Mouse (Mus musculus): ENCODE measurements around the gene Tigd3.

Gene Tigd3

DNA sequence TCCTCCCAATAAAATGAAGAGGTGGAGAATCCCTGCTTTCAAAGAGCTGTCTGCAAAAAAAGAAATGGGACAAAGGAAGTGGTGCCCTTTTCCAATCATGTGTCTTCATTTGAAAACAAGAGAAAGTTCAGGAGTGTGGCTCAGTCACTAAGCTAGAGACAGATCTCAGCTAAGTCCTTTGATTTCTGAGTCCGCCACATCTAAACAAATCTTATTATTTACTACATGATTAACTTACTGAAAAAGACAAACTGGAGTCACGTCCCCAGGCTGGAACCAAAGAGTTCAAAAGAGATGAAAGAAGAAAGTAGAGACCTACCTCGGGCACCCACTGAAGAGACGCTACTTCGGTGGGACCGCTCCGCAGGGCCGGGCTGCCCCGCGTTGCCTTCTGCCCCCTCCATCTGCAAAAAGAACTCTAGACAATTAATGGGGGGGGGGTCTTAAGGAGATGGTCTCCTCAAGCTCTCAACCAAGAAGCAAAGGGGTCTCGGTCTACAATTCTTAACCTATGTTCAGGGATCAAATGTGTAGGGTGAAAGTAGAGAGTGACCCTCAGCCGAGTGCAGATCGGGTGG, 19.5 kb downstream of the Tigd3 start:
- DNase-seq, result no peak

DNA sequence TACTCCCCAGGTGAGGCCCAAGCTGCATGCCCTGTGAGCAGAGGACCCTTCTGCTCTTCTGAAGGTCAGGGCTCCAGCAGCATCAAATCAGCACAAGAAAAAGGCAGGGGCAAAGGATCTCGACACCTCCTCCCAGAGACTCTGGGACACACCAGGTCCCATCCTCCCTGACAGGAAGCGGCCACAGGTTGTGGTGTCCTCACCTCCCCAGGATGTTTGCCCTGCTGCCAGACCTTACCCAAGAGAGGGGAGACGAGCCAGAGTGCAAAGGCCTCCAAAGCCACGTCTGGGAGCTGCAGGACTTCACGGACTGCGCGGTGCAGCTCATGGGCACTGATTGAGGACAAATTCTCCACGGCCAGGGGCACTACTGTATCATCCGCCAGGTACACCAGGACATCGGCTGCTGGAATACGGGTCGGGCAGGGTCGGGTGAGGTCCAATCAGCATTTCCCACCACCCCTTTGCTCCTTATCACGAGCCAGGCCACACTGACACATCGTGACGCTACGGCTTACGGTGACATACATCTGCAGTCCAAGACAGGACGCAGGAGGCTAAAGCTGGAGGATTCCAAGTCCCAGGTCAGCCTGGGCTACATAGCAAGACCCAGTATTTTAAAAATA, 20.9 kb downstream of the Tigd3 start:
- no peak for DNase-seq

DNA sequence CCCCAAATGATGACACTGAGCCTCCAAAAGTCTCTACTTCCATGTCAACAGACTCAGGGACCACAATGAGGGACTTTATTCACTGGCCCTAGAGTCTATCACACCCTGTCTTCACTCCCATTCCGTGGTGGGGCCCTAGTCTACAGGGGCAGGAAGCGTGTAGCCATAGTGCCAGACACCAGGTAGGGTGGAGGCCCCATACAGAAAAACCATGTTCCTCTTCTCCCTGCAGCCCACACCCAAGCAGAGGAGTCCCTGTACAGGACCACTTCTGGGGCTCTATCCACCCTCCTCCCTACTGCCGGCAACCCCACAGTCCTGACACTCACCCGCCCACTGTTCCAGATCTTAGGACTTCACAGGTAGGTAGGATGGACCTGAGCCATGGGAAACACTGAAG, 21.4 kb downstream of the Tigd3 start:
- DNase-seq, result no peak

DNA sequence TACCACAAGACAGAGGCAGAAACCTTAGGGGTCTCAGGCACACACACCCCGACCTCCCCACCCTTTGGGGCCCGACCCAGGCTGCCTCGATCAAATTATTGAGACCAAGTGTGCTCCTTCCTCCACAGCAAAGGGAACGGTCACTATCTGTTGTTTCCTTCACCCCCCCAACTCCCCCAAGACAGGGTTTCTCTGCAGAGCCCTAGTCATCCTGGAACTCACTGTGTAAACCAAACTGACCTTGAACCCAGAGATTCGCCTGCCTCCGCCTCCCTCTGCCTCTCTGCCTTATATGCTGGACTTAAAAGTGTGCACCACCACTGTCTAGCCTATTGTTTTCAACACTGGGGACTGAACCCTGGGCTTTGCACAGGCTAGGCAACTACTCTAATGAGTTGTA, 22.3 kb downstream of the Tigd3 start:
- DNase-seq, result no peak

DNA sequence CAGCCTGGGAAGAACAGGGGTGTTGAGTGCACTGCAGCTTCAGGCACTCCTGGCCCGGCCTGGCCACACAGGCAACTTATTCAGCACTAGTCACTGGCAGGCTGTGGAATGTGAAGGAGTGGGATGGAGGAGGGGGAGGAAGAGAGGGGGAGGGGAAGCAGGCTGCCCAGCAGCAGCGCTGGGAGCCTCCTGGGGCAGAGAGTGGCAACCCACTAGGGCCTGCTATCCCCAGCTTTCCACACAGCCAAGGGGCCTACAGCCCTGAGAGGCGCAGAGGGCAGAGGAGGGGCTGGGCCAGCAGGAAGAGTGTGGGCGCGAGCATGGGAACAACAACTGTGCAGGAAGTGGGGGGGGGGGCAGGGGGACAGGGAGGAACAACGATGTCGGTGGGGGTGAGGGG, 22.7 kb downstream of the Tigd3 start:
- peak; percentile 75 for DNase-seq

DNA sequence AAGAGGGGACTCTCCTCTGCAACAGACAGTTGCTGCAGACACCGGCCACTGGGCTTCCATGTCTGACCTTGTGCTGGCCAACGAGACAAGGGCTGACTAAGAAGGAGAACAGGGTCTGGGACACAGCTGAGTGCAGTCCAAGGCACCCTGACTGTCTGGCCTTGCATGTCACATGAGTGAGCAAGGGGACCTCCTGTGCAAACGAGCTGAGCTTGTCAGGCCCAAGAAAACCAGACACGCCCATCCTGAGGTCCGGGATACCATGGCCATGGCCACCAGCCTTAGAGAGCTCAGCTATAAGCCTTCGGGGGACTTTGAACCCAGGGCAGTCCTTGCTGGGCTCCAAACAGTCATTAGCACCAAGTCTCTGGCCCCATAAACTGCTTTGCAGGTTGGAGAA, 25.9 kb downstream of the Tigd3 start:
- no peak for DNase-seq

DNA sequence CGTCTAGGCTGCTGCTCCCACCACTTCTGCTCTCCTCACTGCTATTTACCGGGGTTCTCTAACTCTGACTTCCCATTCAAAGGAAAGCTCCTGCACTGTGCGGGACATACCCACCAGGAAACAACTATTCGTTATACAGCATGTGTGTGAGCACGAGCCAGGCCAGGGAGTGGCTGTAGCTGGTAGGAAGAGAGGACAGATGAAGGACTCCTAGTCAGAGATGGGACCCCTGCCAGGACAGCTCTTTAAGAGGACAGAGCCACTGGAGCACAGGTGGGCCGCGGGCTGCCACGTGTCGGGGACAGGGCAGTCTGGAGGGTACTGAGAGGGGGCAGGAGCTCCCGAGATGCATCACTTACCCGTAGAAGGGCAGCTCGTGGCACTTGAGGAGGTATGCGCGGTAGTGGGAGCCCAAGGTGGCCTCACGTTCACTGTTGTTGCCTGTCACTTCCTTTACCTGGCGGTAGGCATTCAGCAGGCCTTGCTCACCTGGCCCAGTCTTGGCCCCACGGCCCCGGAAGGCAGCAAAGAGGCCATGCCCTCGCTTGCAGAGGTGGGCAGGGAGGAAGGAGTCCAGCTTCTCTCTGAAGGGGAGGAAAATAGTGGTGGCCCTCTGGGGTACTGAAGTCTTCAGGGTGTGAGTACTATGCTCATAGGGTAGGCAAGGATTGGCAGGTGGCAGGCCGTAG, 29.1 kb downstream of the Tigd3 start:
- DNase-seq, result no peak

DNA sequence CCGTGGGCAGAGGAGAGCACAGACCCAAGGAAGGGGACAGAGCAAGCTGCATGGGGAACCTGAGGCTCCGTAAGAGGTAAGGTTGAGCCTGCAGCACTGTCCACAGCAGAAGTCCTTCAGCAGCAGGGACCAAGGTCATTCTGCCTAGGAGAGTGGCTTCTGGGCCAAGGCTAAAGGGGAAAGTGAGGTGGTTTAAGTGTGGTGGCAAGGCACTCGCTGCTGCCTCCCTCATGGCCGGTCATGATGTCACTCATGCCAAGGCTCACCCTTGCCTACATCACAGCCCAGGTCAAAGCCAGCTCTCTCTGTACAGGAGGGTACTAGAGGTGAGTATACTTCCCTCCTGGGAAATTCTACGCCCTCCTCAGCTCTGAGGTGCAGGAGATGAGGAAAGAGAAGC, 30.2 kb downstream of the Tigd3 start:
- DNase-seq, result no peak

DNA sequence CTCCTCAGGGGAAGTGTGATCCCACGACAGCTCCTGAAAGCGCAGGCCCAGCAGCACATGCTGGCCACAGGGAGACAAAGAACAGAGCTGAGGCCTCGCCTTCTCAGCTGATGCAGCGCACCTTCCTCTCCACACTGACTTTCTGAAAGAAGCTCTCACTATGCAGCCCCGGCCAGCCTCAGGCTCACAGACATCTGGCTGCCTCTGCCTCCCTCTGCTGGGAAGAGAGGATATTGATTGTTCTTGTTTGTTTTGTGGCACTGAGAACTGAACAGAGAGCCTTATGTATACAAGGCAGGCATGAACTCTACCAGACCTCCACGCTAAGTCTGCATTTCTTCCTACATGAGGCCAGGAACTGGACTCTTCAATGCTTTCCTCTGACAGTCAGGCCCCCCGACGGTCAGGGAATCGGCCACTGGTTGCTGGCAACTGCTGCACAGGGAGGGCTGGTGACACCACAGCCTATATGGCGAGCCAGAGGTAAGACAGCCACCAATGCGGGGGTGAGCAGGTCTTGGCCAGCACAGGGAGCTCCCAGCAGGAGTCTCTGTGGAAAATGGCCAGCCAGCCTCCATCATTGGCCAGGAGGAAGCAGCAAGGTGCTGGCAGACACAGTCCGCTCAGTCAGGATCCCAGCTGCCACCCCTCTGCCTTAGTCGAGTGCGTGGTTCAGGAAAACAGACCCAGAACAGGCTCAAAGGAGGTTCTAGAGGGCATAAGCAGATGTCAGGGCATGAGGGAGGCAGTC, 31.4 kb downstream of the Tigd3 start:
- no peak for DNase-seq

DNA sequence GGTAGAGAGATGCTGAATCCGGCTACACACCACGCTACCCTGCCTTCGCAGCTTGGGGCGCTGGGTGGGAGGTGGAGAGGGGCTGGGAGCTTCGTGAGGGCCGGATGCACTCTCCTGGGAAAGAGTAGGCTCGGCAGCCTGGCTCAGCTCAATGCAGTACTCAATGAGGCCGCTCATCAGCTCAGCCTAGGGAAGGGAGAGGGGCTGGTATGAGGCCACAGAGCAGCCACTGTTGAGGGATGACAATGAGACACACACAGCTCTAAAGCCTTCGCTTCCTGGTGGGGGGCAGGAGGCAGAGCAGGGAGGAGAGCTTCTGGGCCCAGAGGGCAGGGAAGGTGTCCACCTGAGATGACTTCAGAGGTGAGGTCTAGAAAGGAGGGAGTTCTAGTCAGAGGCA, 37.3 kb downstream of the Tigd3 start:
- DNase-seq, result no peak

DNA sequence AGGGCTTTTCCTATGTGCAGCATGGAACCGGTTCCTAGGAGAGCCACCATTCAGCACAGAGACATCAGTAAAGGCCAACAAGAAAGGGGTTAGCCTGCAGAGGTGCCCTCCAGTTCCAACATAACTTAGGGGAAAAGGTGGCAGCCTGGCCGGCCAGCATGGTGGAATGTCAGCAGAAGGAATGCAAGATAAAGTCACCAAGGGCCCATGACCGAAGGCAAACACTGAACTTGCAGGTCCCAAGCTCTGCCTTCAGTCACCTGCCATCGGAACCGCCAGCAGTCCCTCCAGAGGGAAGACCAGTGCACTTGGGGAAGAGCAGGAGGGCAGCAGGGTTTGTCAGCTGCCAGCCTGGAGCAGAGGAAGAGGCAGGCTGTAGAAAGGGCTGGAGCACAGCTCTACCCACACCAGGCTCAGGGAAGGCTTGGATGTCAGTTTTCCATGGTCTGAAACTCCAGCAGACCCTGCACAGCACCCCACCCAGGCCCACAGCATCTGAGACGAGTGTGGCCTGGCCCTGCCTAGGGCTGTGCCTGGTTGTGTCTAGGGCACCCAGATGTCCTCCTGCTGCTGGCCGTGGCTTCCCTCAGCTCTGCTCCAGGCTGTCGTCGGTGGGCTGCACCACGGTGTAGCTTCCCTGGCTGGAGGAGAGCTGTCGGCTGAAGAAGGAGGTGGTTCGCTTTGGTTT, 41.8 kb downstream of the Tigd3 start:
- no peak for DNase-seq

DNA sequence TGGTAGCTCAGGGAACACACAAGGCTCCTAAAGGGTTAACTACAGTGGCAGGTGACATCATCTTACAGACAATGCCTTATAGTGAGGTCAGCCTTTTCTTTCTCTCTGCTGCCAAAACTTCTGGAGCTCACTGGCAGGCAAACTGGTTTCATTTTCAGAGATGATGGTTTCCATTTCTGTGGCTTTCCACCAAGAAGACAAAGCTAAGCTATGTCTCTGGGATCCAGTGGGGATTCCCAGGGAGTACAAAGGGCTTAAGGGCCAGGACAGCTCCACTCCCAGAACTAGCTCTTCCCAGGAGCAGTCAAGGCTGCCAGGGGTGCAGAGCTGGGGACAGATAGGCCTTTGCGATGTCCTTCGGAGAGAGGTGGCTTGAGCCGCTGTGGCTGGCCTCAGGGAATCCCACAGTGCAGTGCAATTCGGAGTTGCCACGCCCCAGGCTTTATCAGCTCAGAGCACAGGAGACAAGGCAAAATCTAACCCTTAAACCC, 42.4 kb downstream of the Tigd3 start:
- DNase-seq, result no peak

DNA sequence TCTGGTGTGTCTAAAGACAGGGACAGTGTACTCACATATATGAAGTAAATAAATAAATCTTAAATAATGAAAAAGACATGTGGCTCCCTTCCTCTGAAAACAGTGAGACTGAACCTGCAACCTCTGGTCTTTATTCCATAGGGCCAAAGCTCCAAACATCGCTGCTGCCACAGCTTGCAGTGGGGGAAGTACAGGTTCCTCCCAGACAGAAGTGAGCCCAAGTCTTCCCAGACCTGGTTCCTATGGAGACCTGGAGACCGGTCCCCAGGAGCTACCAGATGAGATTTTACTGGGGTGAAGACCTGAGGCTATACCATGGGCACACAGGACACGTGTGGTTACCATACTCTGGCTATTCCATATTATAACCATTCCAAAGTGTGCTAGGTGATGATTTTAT, 43.1 kb downstream of the Tigd3 start:
- DNase-seq, result no peak

DNA sequence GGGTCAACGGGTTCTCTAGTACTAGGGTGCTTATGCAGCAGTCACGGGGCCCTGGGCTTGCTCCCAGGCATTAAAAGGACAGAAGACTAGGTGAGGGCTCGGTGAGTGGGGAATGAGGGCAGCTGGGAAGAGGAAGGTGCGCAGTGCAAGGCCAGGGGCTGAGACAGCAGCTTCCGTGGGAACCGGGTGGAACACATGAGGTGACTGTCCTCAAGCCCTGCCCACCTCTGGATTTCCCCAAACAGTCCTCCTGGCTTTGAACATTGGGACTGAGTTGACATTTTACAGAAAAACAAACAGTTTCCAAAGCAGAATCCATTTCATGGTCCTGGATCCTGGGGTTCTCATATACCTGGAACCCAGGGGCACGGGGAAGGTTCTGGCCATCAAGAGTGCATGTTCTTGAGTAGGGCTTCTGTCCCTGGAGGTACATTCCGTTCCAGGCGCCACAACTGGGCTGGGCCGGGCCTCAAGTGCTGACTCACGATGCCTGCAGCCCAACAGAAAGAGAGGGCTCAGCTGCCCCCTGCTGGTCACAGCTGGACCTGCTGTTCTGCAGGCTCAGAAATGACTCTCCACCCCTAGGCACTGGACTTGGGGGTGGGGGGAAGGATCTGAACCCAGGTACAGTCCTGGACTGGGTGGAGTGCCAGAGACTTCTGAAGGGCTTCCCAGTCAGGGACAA, 44.0 kb downstream of the Tigd3 start:
- DNase-seq, result peak; percentile 96

DNA sequence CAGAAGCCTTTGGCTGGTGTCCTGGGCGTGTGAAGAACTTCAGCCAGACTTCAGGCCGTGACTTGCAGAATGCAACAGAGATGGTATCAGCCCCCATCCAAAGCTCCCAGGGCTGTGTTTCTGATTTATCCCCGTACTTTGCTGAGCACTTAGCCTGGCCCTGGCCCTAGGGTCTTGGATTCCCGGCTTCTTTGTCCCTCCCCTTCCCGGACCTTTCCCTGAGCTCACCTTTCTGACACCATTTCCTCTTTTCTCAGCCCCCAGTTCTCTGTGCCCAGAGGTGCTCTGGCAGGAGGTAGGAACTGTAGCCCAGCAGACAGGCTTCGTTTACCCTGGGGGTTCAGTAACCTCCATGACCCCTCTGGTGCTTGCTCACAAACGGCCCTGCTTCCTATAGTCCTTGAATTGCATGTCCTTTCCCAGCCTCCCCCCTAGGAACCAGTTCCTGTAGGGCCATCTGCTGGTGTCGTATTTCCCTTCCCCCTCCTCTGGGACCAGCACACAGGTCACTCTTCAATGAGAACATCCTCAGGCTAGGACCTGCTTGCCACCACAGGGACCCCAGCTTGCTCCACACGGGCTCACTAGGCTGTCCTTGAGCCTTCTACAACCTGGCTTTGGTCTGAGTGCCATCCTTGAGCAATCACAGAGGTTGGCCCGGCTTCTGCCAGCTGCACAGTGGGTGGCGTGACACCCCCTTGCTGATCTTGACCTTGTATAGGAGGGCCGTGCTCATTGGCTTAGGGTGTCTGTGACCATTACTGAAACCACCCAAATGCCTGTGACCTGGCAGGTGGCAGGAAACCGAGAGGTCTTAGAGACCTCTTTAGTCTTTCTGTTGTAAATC, 44.9 kb downstream of the Tigd3 start:
- DNase-seq, result no peak

DNA sequence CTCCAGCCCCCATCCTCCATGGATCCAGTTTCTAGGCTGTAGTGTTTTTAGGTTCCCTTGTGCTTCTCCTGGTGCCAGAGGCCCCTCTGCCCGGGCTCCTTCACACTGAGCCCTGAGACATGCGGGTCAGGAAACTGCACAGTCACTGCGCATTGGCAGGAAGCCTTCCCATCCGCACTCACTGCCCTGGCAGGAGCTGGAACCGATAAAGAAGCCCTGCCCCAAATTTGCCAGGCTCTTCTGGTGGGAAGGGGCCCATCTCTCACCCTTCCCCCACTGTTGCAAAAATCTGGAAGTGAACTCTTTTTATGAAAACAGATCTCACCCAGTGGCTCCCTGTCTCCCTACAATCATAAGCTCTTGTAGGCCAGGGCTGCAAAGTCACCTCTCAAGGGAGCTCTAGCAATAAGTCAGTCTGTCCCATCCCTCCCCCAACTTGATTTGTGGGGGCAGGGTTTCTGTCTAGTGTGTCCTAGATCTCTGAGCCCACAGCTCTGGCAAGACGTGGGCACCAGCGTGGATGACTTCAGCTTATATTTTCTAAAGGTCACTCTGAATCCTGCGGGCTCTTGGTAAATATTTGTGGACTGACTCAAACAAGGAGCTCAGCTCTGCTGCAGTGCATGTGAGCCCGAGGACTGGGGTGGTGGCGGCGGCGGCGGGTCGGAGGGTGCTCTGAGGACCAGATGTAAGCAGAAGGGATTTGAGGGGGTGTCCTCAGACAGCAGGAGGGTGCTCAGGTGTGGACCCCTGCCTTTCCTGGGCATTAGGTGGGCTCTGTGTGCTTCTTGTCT, 45.7 kb downstream of the Tigd3 start:
- DNase-seq, result peak; percentile 83

DNA sequence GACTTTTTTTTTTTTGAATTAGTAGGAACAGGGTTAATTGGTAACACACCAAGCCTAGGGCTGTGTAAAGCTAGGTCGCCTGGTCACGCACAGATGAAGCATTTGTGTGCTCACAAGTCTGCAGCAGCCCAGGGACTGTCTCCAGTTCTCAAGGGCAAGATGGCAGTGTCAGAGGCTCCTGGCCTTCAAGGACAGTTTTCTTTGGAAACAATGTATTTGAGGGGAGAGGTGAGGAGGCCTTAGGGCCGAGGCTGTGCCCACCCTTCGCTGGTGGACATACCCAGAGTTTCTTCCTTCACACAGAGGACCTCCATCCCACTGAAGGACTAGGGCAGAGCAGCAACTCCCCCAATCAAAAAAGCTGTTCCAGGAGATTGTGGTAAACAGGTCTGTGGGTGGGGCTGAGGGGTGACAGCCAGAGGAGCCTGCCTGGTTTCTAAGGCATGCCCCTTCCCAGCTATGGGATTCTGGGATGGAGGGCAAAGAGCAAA, 46.6 kb downstream of the Tigd3 start:
- no peak for DNase-seq

DNA sequence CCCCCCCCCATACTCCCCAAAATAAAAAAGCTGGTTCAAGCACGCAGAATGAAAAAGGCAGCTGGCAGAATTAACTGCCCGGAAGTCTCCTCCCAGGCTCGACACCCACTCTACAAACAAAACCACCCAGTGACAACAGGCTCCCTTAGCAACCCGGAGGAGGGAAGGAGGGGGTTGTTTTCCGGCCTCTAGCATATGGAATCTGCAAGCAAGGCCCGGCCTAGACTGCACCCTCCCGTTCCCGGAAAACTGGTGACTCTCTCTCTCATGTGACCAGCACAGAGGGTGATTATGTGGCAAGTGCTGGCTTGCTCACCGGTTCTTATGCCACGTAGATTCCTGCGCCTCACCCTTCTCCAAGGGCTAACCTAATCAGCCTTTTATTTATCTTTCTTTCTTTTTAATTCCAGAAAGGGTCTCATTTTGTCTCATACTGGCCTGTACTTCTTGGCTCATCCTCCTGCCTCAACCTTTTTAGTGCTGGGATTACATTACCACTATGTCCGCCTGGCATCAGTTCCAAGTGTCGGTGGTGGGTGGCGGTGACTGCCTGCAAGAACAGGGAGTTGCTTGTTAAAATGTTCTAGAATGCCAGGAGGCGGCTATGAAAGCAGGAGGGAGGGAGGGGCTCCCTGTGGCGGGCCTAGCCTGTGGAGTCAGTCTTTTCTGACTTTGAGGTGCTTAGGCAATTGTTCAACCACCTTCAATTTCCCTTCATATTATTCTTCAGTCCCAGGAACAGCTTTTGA, 47.2 kb downstream of the Tigd3 start:
- DNase-seq, result peak; percentile 96

DNA sequence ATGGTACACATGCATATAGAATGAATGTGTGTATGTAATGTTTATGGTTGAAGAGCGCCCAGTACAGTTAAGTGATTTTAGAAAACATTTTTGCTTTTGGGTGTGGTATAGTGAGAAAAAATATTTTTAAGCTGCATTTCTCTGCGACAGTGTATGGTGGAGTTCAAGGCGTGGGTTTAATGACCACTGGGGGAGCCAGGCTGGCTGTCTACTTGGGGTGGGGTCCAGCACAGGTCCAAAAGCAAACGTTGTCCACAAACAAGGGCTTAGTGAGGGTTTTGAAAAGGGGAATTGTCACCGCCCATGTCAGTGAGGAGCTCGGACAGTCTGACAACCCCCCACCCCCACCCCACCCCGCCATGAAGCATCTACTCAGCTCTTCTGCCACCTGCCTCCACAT, 47.8 kb downstream of the Tigd3 start:
- no peak for DNase-seq

All from lung, postnatal 10 days (tissue).